Mouse (Mus musculus): ENCODE results near the gene Pdss2. TPM values are rescaled to one million over a fixed set of nuclear protein-coding genes. Genes with fewer than 3 reads are reported as not detected.
A peak's percentile ranks its signal among the peaks of the same experiment; 100 is the strongest.
"Not testable (repeated sequence)": the region's sequence is repeated elsewhere in the genome, so short reads cannot be mapped to it uniquely, and the experiment has no call there.

Gene Pdss2
- total RNA-seq, 2 experiments from 2014 or later = 20.5 to 21.6 TPM

GRCm38 (mm10) chr10:43244262-43244806 is 23.0 kb downstream of the Pdss2 start:
- no peak for DNase-seq

- no peak for DNase-seq
Observed at GRCm38 (mm10) chr10:43245461-43246200, 24.3 kb downstream of the Pdss2 start.

GRCm38 (mm10) chr10:43247994-43248393 is 26.7 kb downstream of the Pdss2 start:
- peak; percentile 14 for DNase-seq

GRCm38 (mm10) chr10:43252324-43252723 is 31.0 kb downstream of the Pdss2 start:
- no peak for DNase-seq

GRCm38 (mm10) chr10:43256965-43257364 is 35.7 kb downstream of the Pdss2 start:
- not testable (repeated sequence) for DNase-seq

- DNase-seq = not testable (repeated sequence)
Observed at GRCm38 (mm10) chr10:43257500-43257899, 36.2 kb downstream of the Pdss2 start.

- DNase-seq = no peak
Observed at GRCm38 (mm10) chr10:43271318-43271717, 50.0 kb downstream of the Pdss2 start.

- no peak for DNase-seq
Observed at GRCm38 (mm10) chr10:43272381-43272780, 51.1 kb downstream of the Pdss2 start.

- DNase-seq = no peak
Observed at GRCm38 (mm10) chr10:43273057-43273456, 51.8 kb downstream of the Pdss2 start.

GRCm38 (mm10) chr10:43275446-43275845 is 54.2 kb downstream of the Pdss2 start:
- no peak for DNase-seq

- DNase-seq = no peak
Observed at GRCm38 (mm10) chr10:43276116-43276659, 54.9 kb downstream of the Pdss2 start.

- no peak for DNase-seq
Observed at GRCm38 (mm10) chr10:43277266-43278145, 56.2 kb downstream of the Pdss2 start.

GRCm38 (mm10) chr10:43279637-43280288 is 58.5 kb downstream of the Pdss2 start:
- no peak for DNase-seq

- no peak for DNase-seq
Observed at GRCm38 (mm10) chr10:43285541-43285940, 64.3 kb downstream of the Pdss2 start.

GRCm38 (mm10) chr10:43290638-43291230 is 69.4 kb downstream of the Pdss2 start:
- DNase-seq = no peak

GRCm38 (mm10) chr10:43291333-43291736 is 70.0 kb downstream of the Pdss2 start:
- no peak for DNase-seq

- no peak for DNase-seq
Observed at GRCm38 (mm10) chr10:43292454-43292853, 71.2 kb downstream of the Pdss2 start.

- no peak for DNase-seq
Observed at GRCm38 (mm10) chr10:43294331-43294730, 73.0 kb downstream of the Pdss2 start.

GRCm38 (mm10) chr10:43308105-43308810 is 87.0 kb downstream of the Pdss2 start:
- no peak for DNase-seq

GRCm38 (mm10) chr10:43310781-43311392 is 89.6 kb downstream of the Pdss2 start:
- peak; percentile 21 for DNase-seq

GRCm38 (mm10) chr10:43312211-43312610 is 90.9 kb downstream of the Pdss2 start:
- no peak for DNase-seq

All from heart, postnatal 4 days (tissue).